Mouse (Mus musculus) liver, postnatal 0 days (tissue): Measurements from ENCODE around the gene Gm884. TPM values are rescaled to one million over a fixed set of nuclear protein-coding genes. Genes with fewer than 3 reads are reported as not detected.
A peak's percentile ranks its signal among the peaks of the same experiment; 100 is the strongest.

Source experiments
- ATAC-seq: fragments of 200-750 bp; cut with Nextera tagmentation; 2 replicates; pipeline ENCODE4 v1.8.0; 2017; ENCODE audit warnings: mild to moderate bottlenecking, moderate library complexity
- DNase-seq: peaks from one replicate; pipeline ENCODE4 v3.0.0-alpha.2; 2016
- H3K27ac ChIP-seq: fragments of 300-500 bp; sonication (generic); 2 replicates; pipeline ENCODE4 v1.5.1; 2014; ENCODE audit warnings: antibody characterized with exemption, moderate library complexity, mild to moderate bottlenecking, low read depth
- H3K27me3 ChIP-seq: fragments of 300-500 bp; sonication (generic); 2 replicates; pipeline ENCODE4 v1.6.1; 2014; ENCODE audit warnings: low read length, control low read depth, mixed read lengths; ENCODE audit not compliant: insufficient read depth
- H3K36me3 ChIP-seq: fragments of 300-500 bp; sonication (generic); replicated peaks from 2 replicates; pipeline ENCODE4 v1.6.1; 2014; ENCODE audit warnings: mild to moderate bottlenecking, control low read depth, low read length, moderate library complexity, mixed read lengths; ENCODE audit not compliant: insufficient read depth
- H3K4me1 ChIP-seq: fragments of 300-500 bp; sonication (generic); 2 replicates; pipeline ENCODE4 v1.6.1; 2014; ENCODE audit warnings: antibody characterized with exemption, mild to moderate bottlenecking, control low read depth; ENCODE audit not compliant: insufficient read depth
- H3K4me2 ChIP-seq: fragments of 300-500 bp; sonication (generic); 2 replicates; pipeline ENCODE4 v1.6.1; 2014; ENCODE audit warnings: low read depth, mild to moderate bottlenecking, low read length, moderate library complexity, mixed read lengths
- H3K4me3 ChIP-seq: fragments of 300-500 bp; sonication (generic); 2 replicates; pipeline ENCODE4 v1.5.1; 2014; ENCODE audit warnings: low read depth, low read length
- H3K9ac ChIP-seq: fragments of 300-500 bp; sonication (generic); replicated peaks from 2 replicates; pipeline ENCODE4 v1.6.1; 2014; ENCODE audit warnings: mild to moderate bottlenecking, moderate library complexity
- H3K9me3 ChIP-seq: fragments of 300-500 bp; sonication (generic); 2 replicates; pipeline ENCODE4 v1.6.1; 2016; ENCODE audit warnings: mild to moderate bottlenecking, control low read depth, low read length, mixed read lengths
- CTCF ChIP-seq: sonication (generic); IDR thresholded peaks from 2 replicates; pipeline ENCODE4 v1.5.1; 2016; ENCODE audit warnings: antibody characterized with exemption, low read depth
- EP300 ChIP-seq: IDR thresholded peaks from 2 replicates; pipeline ENCODE4 v1.6.1; 2016; ENCODE audit warnings: antibody characterized with exemption, low read depth, mild to moderate bottlenecking
- WGBS: fragments of 180-500 bp; shearing (Covaris S2); extraction: QIAGEN DNeasy Blood & Tissue Kit; methylation state at CpG from one replicate; pipeline ENCODE4 v1.1.7; 2014; ENCODE audit not compliant: insufficient replicate concordance; 5-methylcytosine and 5-hydroxymethylcytosine counted together
- polyA plus RNA-seq: library from polyadenylated mRNA; unstranded; fragments of >200 nt; fragmentation: Nextera tagmentation; extraction: Ambion mirVana; gene quantifications from 2 replicates; pipeline ENCODE4 v1.2.1, GENCODE M21; 2015

Gene Gm884
- polyA plus RNA-seq, 1 experiment from 2014 or later: not detected

- H3K36me3 ChIP-seq: no peaks in the 10 kb centered on the region
- no peaks in the 10 kb centered on the region for H3K9me3 ChIP-seq
- no peaks in the 10 kb centered on the region for H3K4me1 ChIP-seq
- DNase-seq (peak; percentile 57), ATAC-seq (no peak)
- peaks cover 11% of the 10 kb centered on the region; the same call in 1 of the 2 replicates for H3K27me3 ChIP-seq
- no peak overlapping the region for H3K27ac ChIP-seq
- WGBS: 4% methylated on average over 10 of the region's 10 CpGs
- peak; percentile 93 for TF ChIP-seq CTCF
- no peak for TF ChIP-seq EP300
- no peak overlapping the region for H3K4me2 ChIP-seq
- no peak overlapping the region for H3K4me3 ChIP-seq
- H3K9ac ChIP-seq: no peak overlapping the region
These were observed 18.5 kb upstream of the Gm884 start for GRCm38 (mm10) chr11:103639407-103639946.

GRCm38 (mm10) chr11:103638790-103639189, 17.9 kb upstream of the Gm884 start, which contains the start of gene Lyzl6:
TSS of gene Lyzl6 (minus strand) at chr11:103638890.
- no peaks in the 10 kb centered on the region for H3K9me3 ChIP-seq
- H3K4me2 ChIP-seq: no peak within 1 kb of the TSS
- H3K27ac ChIP-seq: no peak within 1 kb of the TSS
- no peak for ATAC-seq
- 59% methylated on average over 3 of the region's 3 CpGs for WGBS
- peaks cover 11% of the 10 kb centered on the region; the same call in 1 of the 2 replicates for H3K27me3 ChIP-seq
- TF ChIP-seq CTCF: no peak
- no peak for TF ChIP-seq EP300
- DNase-seq: no peak
- H3K4me1 ChIP-seq: no peaks in the 10 kb centered on the region
- H3K4me3 ChIP-seq: no peak within 1 kb of the TSS
- no peak within 1 kb of the TSS for H3K9ac ChIP-seq
- no peaks in the 10 kb centered on the region for H3K36me3 ChIP-seq

- WGBS: 81% methylated on average over 6 of the region's 6 CpGs
- no peak overlapping the region for H3K4me3 ChIP-seq
- TF ChIP-seq CTCF (no peak), EP300 (no peak)
- no peak overlapping the region for H3K27ac ChIP-seq
- DNase-seq: no peak
- H3K9me3 ChIP-seq: no peaks in the 10 kb centered on the region
- H3K4me1 ChIP-seq: no peaks in the 10 kb centered on the region
- H3K36me3 ChIP-seq: no peaks in the 10 kb centered on the region
- no peak overlapping the region for H3K9ac ChIP-seq
- ATAC-seq: no peak
- H3K4me2 ChIP-seq: no peak overlapping the region
- peaks cover 13% of the 10 kb centered on the region; the same call in 1 of the 2 replicates for H3K27me3 ChIP-seq
These were observed 15.3 kb upstream of the Gm884 start for GRCm38 (mm10) chr11:103636261-103636660.

- Histone ChIP-seq H3K9me3 (no peaks in the 10 kb centered on the region), H3K36me3 (no peaks in the 10 kb centered on the region), H3K4me1 (no peaks in the 10 kb centered on the region), H3K4me3 (no peak overlapping the region), H3K27ac (no peak overlapping the region), H3K9ac (no peak overlapping the region), H3K4me2 (no peak overlapping the region), H3K27me3 (peaks cover 12% of the 10 kb centered on the region; the same call in 1 of the 2 replicates)
- TF ChIP-seq EP300 (no peak), CTCF (no peak)
- no peak for DNase-seq
- 55% methylated on average over 3 of the region's 3 CpGs for WGBS
- ATAC-seq: no peak
These were observed 14.5 kb upstream of the Gm884 start for GRCm38 (mm10) chr11:103635481-103635880.

GRCm38 (mm10) chr11:103634806-103635205, 13.9 kb upstream of the Gm884 start:
- no peak for TF ChIP-seq EP300
- no peak for TF ChIP-seq CTCF

GRCm38 (mm10) chr11:103627453-103627852, 6.5 kb upstream of the Gm884 start:
- H3K27ac ChIP-seq: no peak overlapping the region
- H3K36me3 ChIP-seq: no peaks in the 10 kb centered on the region
- H3K4me3 ChIP-seq: no peak overlapping the region
- WGBS: 80% methylated on average over 23 of the region's 23 CpGs
- DNase-seq: no peak
- no peaks in the 10 kb centered on the region for H3K27me3 ChIP-seq
- H3K9ac ChIP-seq: no peak overlapping the region
- no peaks in the 10 kb centered on the region for H3K9me3 ChIP-seq
- TF ChIP-seq CTCF: no peak
- no peak for TF ChIP-seq EP300
- no peak overlapping the region for H3K4me2 ChIP-seq
- no peaks in the 10 kb centered on the region for H3K4me1 ChIP-seq
- ATAC-seq: no peak

More at GRCm38 (mm10) chr11:103634806-103635205, 13.9 kb upstream of the Gm884 start:
- ATAC-seq (no peak), DNase-seq (no peak)
- Histone ChIP-seq H3K9ac (no peak overlapping the region), H3K36me3 (no peaks in the 10 kb centered on the region), H3K27me3 (0 out of 2 replicates have a peak, but pooled peaks cover 7% of the 10 kb centered on the region), H3K27ac (no peak overlapping the region), H3K4me3 (no peak overlapping the region), H3K4me1 (no peaks in the 10 kb centered on the region), H3K9me3 (no peaks in the 10 kb centered on the region), H3K4me2 (no peak overlapping the region)
- WGBS: 78% methylated on average over 7 of the region's 7 CpGs
